Mouse (Mus musculus) stomach, embryonic 14.5 days (tissue): Measurements from ENCODE around the gene Dynlt1f. TPM values are rescaled to one million over a fixed set of nuclear protein-coding genes. Genes with fewer than 3 reads are reported as not detected.
A peak's percentile ranks its signal among the peaks of the same experiment; 100 is the strongest.
"Not testable (repeated sequence)": the region's sequence is repeated elsewhere in the genome, so short reads cannot be mapped to it uniquely, and the experiment has no call there.

Experiments
- ATAC-seq: fragments of 200-750 bp; cut with Nextera tagmentation; 2 replicates; pipeline ENCODE4 v1.8.0; 2017; ENCODE audit warnings: low read depth, moderate TSS enrichment; ENCODE audit not compliant: insufficient number of reproducible peaks, insufficient read depth, low FRiP score
- H3K27ac ChIP-seq: fragments of 300-500 bp; sonication (generic); 2 replicates; pipeline ENCODE4 v1.5.1; 2014; ENCODE audit warnings: mild to moderate bottlenecking, low read length, moderate library complexity, mixed read lengths
- H3K27me3 ChIP-seq: fragments of 300-500 bp; sonication (generic); 2 replicates; pipeline ENCODE4 v1.6.1; 2014; ENCODE audit warnings: low read length, control low read depth, mixed read lengths; ENCODE audit not compliant: control insufficient read depth, insufficient read depth
- H3K36me3 ChIP-seq: fragments of 300-500 bp; sonication (generic); 2 replicates; pipeline ENCODE4 v1.6.1; 2014; ENCODE audit warnings: mild to moderate bottlenecking, control low read depth, low read length, moderate library complexity, mixed read lengths; ENCODE audit not compliant: control insufficient read depth, insufficient read depth
- H3K4me1 ChIP-seq: fragments of 300-500 bp; sonication (generic); 2 replicates; pipeline ENCODE4 v1.6.1; 2014; ENCODE audit warnings: low read length, control low read depth, mixed read lengths; ENCODE audit not compliant: control insufficient read depth, insufficient read depth
- H3K4me2 ChIP-seq: fragments of 300-500 bp; sonication (generic); replicated peaks from 2 replicates; pipeline ENCODE4 v1.6.1; 2014; ENCODE audit warnings: low read depth, low read length, control low read depth
- H3K4me3 ChIP-seq: fragments of 300-500 bp; sonication (generic); 2 replicates; pipeline ENCODE4 v1.5.1; 2014; ENCODE audit warnings: low read depth, low read length, control low read depth
- H3K9ac ChIP-seq: fragments of 300-500 bp; sonication (generic); replicated peaks from 2 replicates; pipeline ENCODE4 v1.6.1; 2014; ENCODE audit warnings: low read depth, mild to moderate bottlenecking, control low read depth, low read length, moderate library complexity, mixed read lengths
- H3K9me3 ChIP-seq: fragments of 300-500 bp; sonication (generic); 2 replicates; pipeline ENCODE4 v1.6.1; 2016; ENCODE audit warnings: low read depth, low read length, control low read depth; ENCODE audit not compliant: control insufficient read depth
- WGBS: fragments of 180-500 bp; shearing (Covaris S2); extraction: QIAGEN DNeasy Blood & Tissue Kit; methylation state at CpG from one replicate; pipeline ENCODE4 v1.1.7; 2014; 5-methylcytosine and 5-hydroxymethylcytosine counted together
- polyA plus RNA-seq: library from polyadenylated mRNA; unstranded; fragments of >200 nt; fragmentation: Nextera tagmentation; extraction: Ambion mirVana; gene quantifications from 2 replicates; pipeline ENCODE4 v1.2.1, GENCODE M21; 2014

Dynlt1f gene
- 302 and 326 TPM in 2 replicates for polyA plus RNA-seq

- peak; percentile 94 for ATAC-seq
These were observed at the start of gene Dynlt1f for GRCm38 (mm10) chr17:6655567-6656281. Dynlt1f (minus strand) TSS chr17:6655900.

GRCm38 (mm10) chr17:6703381-6704270 lies 47.9 kb upstream of the Dynlt1f start:
- not testable (repeated sequence) for H3K27ac ChIP-seq, H3K9ac ChIP-seq, H3K4me2 ChIP-seq, H3K27me3 ChIP-seq, H3K4me1 ChIP-seq, H3K36me3 ChIP-seq, H3K9me3 ChIP-seq, H3K4me3 ChIP-seq, ATAC-seq
- WGBS = 48% methylated on average over 6 of the region's 9 CpGs

More at GRCm38 (mm10) chr17:6655567-6656281, at the start of gene Dynlt1f:
- WGBS = 3% methylated on average over 22 of the region's 33 CpGs
- H3K9me3 ChIP-seq, H3K27me3 ChIP-seq, H3K4me1 ChIP-seq, H3K36me3 ChIP-seq: not testable (repeated sequence)
- H3K4me3 ChIP-seq = peak within 1 kb of the TSS; percentile 41
- H3K4me2 ChIP-seq = peak within 1 kb of the TSS; percentile 29
- peak within 1 kb of the TSS; percentile 33; the same call in 1 of the 2 replicates for H3K27ac ChIP-seq
- H3K9ac ChIP-seq = peak within 1 kb of the TSS; percentile 33; the same call in 1 of the 2 replicates

DNA sequence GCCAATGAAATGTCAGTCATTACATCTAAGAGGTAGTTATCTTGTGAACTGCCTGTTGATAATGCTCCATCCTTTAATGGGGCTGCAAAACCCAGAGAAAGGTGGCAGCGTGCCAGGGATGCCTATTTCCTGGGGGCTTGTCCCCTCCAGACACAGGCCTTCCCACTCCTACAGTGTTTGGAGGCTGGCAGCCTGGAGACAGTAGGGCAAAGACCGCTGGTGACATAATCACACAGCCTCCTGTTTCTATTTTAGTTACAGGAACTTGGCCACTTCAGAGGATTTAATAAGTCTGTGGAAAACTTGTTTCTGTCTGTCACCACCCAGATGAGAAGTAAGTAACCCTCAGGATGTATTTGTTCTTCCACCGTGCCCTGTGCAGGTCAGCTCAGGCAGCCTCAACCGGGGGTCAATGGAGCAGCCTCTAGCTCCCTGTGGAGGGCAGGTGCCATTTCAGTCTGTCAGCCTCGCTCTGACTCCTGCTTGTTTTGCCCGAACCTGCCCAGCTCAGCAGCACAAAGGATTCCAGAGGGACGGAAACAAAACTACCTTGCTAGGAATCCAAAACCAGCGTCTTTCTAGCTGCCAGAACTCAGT lies 47.0 kb upstream of the Dynlt1f start:
- not testable (repeated sequence) for H3K27me3 ChIP-seq, ATAC-seq, H3K36me3 ChIP-seq, H3K4me1 ChIP-seq, H3K4me2 ChIP-seq, H3K9ac ChIP-seq, H3K4me3 ChIP-seq, H3K9me3 ChIP-seq, H3K27ac ChIP-seq
- 50% methylated on average over 2 of the region's 8 CpGs for WGBS

DNA sequence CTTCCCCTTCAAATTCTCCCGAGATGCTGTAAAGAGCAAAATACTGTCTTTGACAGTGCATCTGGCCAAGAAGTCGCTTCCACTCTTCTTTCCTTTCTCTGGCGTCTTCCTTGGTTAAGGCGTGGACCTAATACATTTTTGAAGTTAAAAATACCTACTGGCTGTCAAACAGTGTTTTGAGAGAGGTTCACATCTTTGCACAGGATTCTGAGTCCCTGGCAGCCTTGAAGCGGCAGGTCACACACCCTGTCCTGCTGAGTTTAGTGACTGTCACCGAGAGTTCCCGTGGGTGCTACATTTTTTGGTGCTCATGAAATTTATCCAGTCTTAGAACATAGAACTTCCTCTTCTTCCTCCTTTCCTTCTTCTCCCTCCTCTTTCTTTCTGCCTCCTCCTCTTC lies 44.4 kb upstream of the Dynlt1f start:
- not testable (repeated sequence) for H3K27ac ChIP-seq, H3K9ac ChIP-seq, H3K4me1 ChIP-seq, ATAC-seq, H3K4me2 ChIP-seq, H3K9me3 ChIP-seq, H3K36me3 ChIP-seq, H3K27me3 ChIP-seq, H3K4me3 ChIP-seq
- 70% methylated on average over 3 of the region's 7 CpGs for whole genome bisulfite sequencing

- not testable (repeated sequence) for ATAC-seq, H3K27ac ChIP-seq, H3K27me3 ChIP-seq, H3K36me3 ChIP-seq, H3K4me3 ChIP-seq, H3K4me1 ChIP-seq, H3K9me3 ChIP-seq, H3K4me2 ChIP-seq, H3K9ac ChIP-seq
- 77% methylated on average over 8 of the region's 9 CpGs for WGBS
These were observed 43.8 kb upstream of the Dynlt1f start for GRCm38 (mm10) chr17:6699502-6699901.

DNA sequence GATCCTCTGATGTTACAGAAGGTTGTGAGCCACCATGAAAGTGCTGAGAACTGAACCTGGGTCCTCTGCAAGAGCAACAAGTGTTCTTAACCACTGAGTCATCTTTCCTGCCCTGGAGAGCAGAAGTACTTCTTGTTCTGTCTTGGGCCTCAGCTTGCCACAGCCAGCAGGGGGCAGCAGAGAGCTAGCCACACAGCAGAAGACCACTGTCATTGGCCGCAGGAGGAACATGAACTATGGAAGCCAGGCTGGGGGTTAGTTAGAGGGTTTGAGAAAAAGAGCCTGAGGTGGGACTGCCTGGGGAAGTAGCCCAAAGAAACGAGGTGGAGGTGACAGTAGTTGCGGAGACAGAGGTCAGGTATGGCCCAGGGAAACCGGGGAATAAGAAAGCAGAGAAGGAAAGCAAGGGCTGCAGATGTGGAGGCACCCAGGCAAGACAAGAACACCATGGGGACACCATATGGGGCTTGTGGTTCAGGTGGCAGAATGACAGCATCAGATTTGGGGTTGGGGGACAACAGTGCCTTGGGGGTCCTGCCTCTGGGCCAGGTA lies 41.6 kb upstream of the Dynlt1f start:
- not testable (repeated sequence) for H3K4me2 ChIP-seq, H3K27ac ChIP-seq, H3K9me3 ChIP-seq, H3K4me1 ChIP-seq, H3K9ac ChIP-seq, H3K4me3 ChIP-seq, H3K27me3 ChIP-seq, H3K36me3 ChIP-seq
- ATAC-seq = 0 out of 2 replicates have a peak, but pooled peaks have one; percentile 18
- WGBS = 30% methylated on average over 3 of the region's 4 CpGs

- not testable (repeated sequence) for H3K27me3 ChIP-seq, H3K4me1 ChIP-seq, H3K36me3 ChIP-seq, H3K27ac ChIP-seq, H3K9ac ChIP-seq, ATAC-seq, H3K9me3 ChIP-seq, H3K4me3 ChIP-seq, H3K4me2 ChIP-seq
- 53% methylated on average over 8 of the region's 8 CpGs for WGBS
These were observed 40.8 kb upstream of the Dynlt1f start for GRCm38 (mm10) chr17:6696521-6696920.

GRCm38 (mm10) chr17:6695712-6696111 lies 40.0 kb upstream of the Dynlt1f start:
- H3K27me3 ChIP-seq, H3K9ac ChIP-seq, H3K9me3 ChIP-seq, H3K27ac ChIP-seq, H3K4me2 ChIP-seq, H3K4me3 ChIP-seq, H3K4me1 ChIP-seq, H3K36me3 ChIP-seq, ATAC-seq: not testable (repeated sequence)
- 74% methylated on average over 9 of the region's 9 CpGs for WGBS
